Mouse (Mus musculus) c-Kit-positive CD71-positive TER-119-positive erythroid progenitor cells, embryonic 14.5 days (primary cell): ENCODE measurements around the gene Ttc30a2.
"Not testable (repeated sequence)": the region's sequence is repeated elsewhere in the genome, so short reads cannot be mapped to it uniquely, and the experiment has no call there.

ENCODE experiments used
- DNase-seq: peaks from one replicate; pipeline ENCODE4 v3.0.0-alpha.2; 2013; ENCODE audit warnings: low spot score

Ttc30a2 gene

DNA sequence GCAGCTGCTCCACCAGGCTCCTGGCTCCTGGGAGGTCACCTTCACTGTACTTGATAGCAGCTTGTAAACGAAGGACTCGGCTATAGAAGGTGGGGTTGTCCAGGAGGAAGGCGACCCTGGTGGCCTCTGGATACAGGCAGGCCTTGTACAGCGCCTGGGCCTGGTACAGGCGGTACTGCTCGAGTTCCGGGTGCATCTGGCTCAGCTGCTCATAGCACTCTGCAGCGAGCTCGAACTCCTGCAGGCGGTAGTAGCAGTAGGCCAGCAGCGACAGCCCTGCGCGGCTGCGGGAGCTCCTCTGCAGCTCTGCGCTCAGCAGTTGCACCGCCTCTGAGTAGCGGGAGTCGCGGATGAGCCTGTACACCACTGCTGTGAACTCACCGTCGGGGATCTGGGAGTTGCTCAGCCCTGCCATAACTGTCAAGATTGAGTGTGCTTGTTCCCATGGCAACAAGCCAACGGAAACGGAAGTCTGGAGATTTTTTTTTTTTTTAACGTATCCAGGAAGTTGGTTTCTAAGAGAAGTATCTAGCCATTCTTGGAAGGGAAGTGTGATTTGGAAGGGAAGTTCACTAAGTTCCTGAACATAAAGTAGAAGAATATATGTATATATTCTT lies at the start of gene Ttc30a2:
TSS of gene Ttc30a2 (minus strand) at position 419 of the 617 bp plus-strand sequence.
- DNase-seq, result not testable (repeated sequence)

GRCm38 (mm10) chr2:76016890-76017289 lies 38.9 kb upstream of the Ttc30a2 start:
- no peak for DNase-seq

DNA sequence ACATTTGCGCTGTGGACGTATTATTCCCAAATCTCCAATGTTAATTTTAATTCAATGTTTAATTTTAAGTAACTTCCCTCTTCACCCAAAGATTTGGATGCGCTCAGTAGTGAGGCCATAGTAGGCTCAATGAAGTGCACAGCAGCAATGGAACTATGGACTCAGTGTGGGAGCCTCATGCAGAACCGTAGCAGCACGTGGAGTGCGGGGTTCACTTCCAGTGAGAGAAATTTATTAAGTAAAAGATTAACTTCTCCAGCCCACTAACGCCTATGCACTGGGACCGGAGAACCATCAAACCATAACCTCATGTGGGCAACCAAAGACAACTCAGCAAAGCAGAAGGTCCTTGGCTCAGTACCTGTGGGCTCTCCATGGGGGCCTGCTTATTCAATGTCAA lies 38.2 kb upstream of the Ttc30a2 start:
- DNase-seq, result no peak

DNA sequence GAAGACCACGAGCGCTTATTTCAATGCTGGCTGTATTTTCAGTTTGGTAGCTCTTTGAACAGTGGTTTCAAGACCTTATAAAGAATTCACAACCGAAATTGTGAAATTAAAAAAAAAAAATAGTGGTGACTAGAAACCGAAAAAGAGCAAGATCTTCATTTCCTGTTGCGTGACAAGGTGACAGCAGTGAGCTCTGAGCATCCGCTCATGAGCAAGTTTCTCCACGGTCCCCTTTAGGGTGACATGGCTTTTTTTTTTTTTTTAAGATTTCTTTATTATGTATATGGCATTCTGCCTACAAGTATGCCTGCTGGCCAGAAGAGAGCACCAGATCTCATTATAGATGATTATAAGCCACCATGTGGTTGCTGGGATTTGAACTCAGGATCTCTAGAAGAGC lies 37.5 kb upstream of the Ttc30a2 start:
- no peak for DNase-seq

DNA sequence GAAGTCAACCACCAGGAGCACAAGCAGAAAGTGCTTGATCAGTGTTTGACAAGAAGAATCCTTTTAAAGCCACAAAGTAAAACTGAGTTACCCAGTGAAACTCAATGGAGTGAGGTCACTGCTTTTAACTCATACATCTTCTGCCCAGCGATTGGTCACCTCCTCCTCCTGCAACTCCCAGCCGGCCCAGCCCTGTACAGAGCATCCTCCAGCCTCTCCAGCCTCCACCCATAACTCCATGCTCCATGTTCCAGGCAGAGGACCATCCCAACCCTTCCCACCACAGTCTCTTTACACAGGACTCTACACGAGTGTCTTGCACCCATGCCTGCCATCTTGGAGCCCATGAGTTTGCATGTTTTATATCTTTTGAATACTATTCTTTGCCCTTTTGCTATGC lies 36.7 kb upstream of the Ttc30a2 start:
- no peak for DNase-seq

- DNase-seq, result no peak
Measured at GRCm38 (mm10) chr2:76006194-76006593, 28.2 kb upstream of the Ttc30a2 start.

- no peak for DNase-seq
Measured at GRCm38 (mm10) chr2:76002899-76003298, 24.9 kb upstream of the Ttc30a2 start.

DNA sequence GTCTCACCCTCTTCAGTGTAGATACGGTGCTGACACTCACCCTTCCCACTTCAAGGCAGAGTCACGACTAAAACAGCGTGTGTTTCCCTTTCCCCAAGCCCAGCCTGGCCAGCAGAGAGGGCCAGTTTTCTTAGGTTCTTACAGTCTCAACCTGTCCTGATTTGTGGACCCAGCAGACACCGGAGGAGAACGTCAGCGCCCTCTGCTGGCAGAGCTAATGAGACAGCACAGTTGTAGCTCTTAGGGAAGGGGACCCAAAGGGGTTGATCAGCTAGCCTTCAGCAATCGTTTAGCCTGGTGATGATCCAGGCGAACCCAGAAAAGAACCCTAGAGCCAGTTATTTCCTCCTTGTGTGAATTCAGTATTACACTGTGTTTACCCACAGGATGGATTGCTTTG lies 23.4 kb upstream of the Ttc30a2 start:
- peak; percentile 29 for DNase-seq

DNA sequence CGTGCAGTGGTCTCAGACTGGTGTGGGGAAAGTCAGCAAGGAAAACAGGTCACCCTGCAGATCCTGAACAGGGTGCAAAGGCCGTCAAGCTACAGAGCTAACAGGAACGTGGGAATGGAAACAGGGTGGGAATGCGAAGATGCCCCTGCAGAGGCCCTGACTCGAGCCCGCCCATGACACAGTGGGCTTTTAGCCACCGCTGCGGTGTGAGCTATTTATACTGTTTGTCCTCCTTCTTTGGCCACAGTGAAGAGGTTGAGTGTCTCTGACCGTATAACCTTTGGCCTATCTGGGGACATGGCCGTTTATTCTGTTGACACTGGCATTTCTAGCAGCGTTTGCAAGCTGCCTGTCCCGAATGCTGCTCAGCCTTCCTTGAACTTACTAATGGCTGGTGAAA lies 21.7 kb upstream of the Ttc30a2 start:
- DNase-seq, result no peak

GRCm38 (mm10) chr2:75998692-75999091 lies 20.7 kb upstream of the Ttc30a2 start:
- no peak for DNase-seq

DNA sequence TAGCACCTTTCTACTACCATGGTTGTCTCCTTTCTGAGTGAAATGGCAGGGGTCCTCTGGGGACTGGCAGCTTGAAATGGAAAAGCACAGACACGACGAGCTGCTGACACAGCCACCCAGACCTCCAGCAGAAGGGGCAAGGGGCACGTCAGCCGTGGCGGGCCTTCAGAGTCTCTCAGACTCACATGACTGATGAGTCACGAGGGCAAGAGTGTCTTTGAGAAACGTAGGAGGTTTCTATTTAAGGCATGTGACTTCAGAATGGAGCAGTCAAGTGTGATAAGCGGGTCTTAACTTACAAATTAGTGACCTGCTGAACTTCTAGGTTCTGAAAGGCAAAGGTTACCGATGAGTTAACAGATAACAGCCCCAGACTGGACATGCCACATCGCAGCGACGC lies 19.8 kb upstream of the Ttc30a2 start:
- DNase-seq, result no peak

DNA sequence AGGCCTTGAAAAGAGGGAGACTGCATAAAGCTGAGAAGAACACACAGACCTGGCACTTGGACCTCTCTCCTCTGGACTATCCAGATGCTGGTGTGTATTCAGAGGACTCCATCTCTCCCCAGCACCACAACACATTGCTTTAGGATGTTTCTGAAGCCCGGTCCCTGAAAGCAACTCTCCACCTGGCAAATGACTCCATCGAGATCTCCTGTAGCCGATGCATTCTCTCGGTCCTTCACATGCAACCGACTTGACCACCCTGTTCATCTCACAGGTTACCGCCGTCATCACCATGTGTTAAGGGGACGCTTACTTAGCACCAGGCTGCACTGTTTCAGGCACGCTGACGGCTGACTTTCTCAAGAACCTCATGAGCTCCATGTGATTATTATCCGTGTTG lies 16.9 kb upstream of the Ttc30a2 start:
- DNase-seq, result no peak

GRCm38 (mm10) chr2:75991581-75992205 lies 13.7 kb upstream of the Ttc30a2 start:
- no peak for DNase-seq

DNA sequence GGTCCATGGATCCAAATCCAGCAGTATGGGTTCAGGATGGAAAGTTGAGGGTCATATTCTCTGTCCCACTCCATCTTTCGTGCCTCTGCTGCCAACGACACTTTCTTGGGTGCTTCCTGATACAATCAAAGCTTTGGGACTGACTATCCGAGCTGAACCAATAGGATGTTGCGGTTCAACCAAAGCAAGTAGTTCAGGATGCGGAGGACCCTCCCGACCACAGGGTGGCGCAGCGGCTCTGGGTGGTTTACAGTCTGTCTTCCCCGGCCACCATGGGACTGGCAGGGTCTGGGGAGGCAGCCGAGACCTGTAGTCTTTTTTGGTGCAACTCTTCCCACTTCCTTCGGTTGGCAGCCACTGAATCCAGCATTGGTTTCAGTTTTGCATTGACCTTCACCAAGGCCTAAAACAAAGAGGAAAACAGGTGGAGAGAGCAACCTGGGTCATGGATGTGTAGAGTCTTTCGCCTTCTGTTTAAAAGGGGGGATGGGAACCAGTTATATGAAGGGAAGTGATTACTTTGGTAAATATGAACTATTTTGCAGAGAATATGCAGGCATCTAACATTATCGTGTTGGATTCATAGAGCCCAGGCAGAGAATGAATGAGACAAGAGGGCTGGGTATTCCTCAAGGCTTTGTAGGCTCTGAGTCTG lies 13.0 kb upstream of the Ttc30a2 start:
- DNase-seq, result peak; percentile 33

DNA sequence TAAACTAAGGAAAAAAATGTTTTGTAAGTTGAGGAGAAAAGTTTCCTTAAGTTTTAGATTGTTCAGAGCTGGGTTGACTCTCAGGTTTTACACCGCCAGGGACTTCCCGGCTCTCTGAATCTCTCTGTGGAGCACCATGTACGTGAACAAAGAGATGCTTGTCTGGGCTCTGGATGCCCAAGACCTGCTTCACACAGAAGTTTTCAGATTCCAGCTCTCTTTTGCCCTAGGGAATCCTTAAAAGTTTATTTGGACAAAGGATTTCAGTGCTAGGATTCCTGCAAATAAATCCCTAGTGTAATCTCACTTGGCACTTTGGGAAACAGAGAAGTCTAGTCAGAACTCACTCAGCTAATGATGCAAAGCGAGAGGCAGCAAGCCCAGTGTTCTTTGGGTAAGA lies 11.7 kb upstream of the Ttc30a2 start:
- DNase-seq, result no peak

- no peak for DNase-seq
Measured at GRCm38 (mm10) chr2:75988779-75989363, 10.9 kb upstream of the Ttc30a2 start.

DNA sequence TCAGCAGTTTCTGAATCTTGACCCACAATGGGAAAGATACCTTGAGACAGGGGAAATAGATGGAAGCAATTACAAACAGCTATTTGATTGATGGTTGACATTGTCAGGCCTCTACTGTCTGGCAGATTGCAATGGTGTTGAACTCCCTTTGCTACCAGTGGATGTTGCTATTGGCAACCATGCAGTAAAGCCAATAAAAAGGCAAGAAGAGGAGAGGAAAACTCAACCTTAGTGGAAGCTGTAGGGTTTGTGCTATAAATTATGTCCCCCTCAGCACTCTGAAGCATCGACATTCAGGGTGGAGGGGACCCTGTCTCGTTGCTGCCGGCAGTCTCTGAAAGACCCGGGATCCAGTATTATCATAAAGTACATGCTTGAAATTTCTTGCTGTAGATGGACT lies 10.4 kb upstream of the Ttc30a2 start:
- DNase-seq, result no peak

- DNase-seq, result no peak
Measured at GRCm38 (mm10) chr2:75987739-75988138, 9.8 kb upstream of the Ttc30a2 start.

- DNase-seq, result no peak
Measured at GRCm38 (mm10) chr2:75985124-75985523, 7.2 kb upstream of the Ttc30a2 start.

DNA sequence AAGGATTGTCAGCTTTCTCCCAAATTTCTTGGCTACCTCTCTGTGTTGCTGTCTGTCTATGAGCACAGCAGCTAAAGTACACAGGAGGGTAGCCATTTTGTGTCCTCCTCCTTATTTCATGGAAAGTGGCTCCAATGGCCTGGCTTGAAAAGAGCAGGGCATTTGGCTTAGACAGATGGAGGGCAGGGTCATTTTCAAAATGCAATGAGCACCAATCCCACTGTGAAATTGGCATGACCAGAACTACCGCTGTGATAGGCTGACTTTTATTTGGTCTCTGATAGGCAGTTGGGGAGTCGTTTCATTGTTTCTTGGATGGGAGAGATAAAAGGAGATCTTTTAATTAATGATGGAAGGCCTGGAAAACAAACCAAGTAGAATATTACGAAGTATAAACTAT lies 5.9 kb upstream of the Ttc30a2 start:
- DNase-seq, result no peak

GRCm38 (mm10) chr2:75983091-75983490 lies 5.1 kb upstream of the Ttc30a2 start:
- DNase-seq, result no peak

GRCm38 (mm10) chr2:75982626-75983025 lies 4.7 kb upstream of the Ttc30a2 start:
- DNase-seq, result no peak

GRCm38 (mm10) chr2:75981440-75982081 lies 3.6 kb upstream of the Ttc30a2 start, which contains the start of gene Ttc30a1:
Gene Ttc30a1 (minus strand): TSS chr2:75981967.
- peak; percentile 74 for DNase-seq
